Mouse (Mus musculus): Measurements from ENCODE around the gene Gtf3a. TPM values are rescaled to one million over a fixed set of nuclear protein-coding genes. Genes with fewer than 3 reads are reported as not detected.

The Gtf3a gene
- polyA plus RNA-seq, 1 experiment from 2014 or later = 94.7 TPM

Other genes starting within 250 kb of the Gtf3a start
- 12.9 and 13.8 TPM in 2 replicates for gene Usp12, start 153.7 kb upstream of the Gtf3a start, polyA plus RNA-seq (2014; fragmentation: Nextera tagmentation; extraction: Ambion mirVana)
- 487 and 523 TPM in 2 replicates for gene Rpl21, start 115.8 kb upstream of the Gtf3a start, polyA plus RNA-seq (2014; fragmentation: Nextera tagmentation; extraction: Ambion mirVana)
- 23.0 and 25.0 TPM in 2 replicates for gene Rasl11a, start 103.6 kb upstream of the Gtf3a start, polyA plus RNA-seq (2014; fragmentation: Nextera tagmentation; extraction: Ambion mirVana)
- 27.7 and 29.5 TPM in 2 replicates for gene Mtif3, start 15.1 kb downstream of the Gtf3a start, polyA plus RNA-seq (2014; fragmentation: Nextera tagmentation; extraction: Ambion mirVana)
- 9.8 and 10.5 TPM in 2 replicates for gene Lnx2, start 127.9 kb downstream of the Gtf3a start, polyA plus RNA-seq (2014; fragmentation: Nextera tagmentation; extraction: Ambion mirVana)
- gene Polr1d, start 128.4 kb downstream of the Gtf3a start, polyA plus RNA-seq (2014; fragmentation: Nextera tagmentation; extraction: Ambion mirVana) = 106 and 113 TPM in 2 replicates
- gene Gsx1, start 240.0 kb downstream of the Gtf3a start, polyA plus RNA-seq (2014; fragmentation: Nextera tagmentation; extraction: Ambion mirVana) = 11.3 and 12.8 TPM in 2 replicates